Mouse (Mus musculus) embryonic fibroblast, embryonic 13.5 days (primary cell): ENCODE data around the gene Boll.

Source experiments
- CTCF ChIP-seq: IDR thresholded peaks from 2 replicates; pipeline ENCODE4 v1.5.1; 2011; ENCODE audit warnings: mild to moderate bottlenecking, control low read depth, low read length, moderate library complexity, borderline replicate concordance; ENCODE audit not compliant: insufficient read depth
- POLR2A ChIP-seq: IDR thresholded peaks from 2 replicates; pipeline ENCODE4 v1.6.1; 2011; ENCODE audit warnings: low read depth, mild to moderate bottlenecking, control low read depth, low read length, moderate library complexity

GRCm38 (mm10) chr1:55212771-55213170 lies 150.5 kb downstream of the Boll start:
- TF ChIP-seq CTCF = no peak
- no peak for TF ChIP-seq POLR2A
